Mouse (Mus musculus) left cerebral cortex, postnatal 10 days (tissue): ENCODE results near the gene Atp5j2. TPM values are rescaled to one million over a fixed set of nuclear protein-coding genes. Genes with fewer than 3 reads are reported as not detected.
A peak's percentile ranks its signal among the peaks of the same experiment; 100 is the strongest.
"Not testable (repeated sequence)": the region's sequence is repeated elsewhere in the genome, so short reads cannot be mapped to it uniquely, and the experiment has no call there.

Experiments used
- DNase-seq, 2 experiments: peaks; one replicate each; pipeline ENCODE4 v3.0.0; 2021 to 2022; ENCODE audit warnings: low spot score in 2 of 2, mixed read lengths in 1 of 2; ENCODE audit errors: extremely low spot score in 1 of 2
- intact Hi-C: fragments of 180-260 bp; cut with DNase I; formaldehyde crosslinking; loops from one replicate; pipeline ENCODE4 v1.15.1; 2025
- total RNA-seq, 2 experiments: library from RNA; stranded (reverse); gene quantifications; 2 replicates each; pipeline ENCODE4 v1.2.3; 2021

The Atp5j2 gene
- 100 to 1,000 TPM; 267 to 289 TPM for total RNA-seq

DNA sequence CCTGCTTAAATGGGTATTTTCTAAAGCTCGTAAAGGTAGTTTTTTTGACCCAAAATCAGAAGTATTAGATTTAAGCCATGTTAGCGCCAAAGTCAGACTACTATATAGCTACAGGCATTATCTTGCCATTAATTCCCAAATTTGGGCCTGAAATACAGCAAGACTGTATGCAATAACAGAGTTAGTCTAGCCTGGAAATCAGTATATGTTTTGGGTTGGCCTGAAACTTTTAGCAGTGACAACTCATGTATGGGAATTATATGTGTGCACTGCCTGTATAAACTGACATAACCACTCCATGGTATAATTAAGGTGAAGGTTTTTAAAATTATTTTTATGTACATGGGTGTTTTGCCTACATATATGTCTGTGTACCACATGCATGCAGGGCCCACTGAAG, at the start of gene Atp5j2:
Gene Atp5j2 (minus strand): TSS at position 101 of the 400 bp plus-strand sequence.
- no peak for DNase-seq
- intact Hi-C loops: no loop called here

GRCm38 (mm10) chr5:145234636-145235035, 42.8 kb upstream of the Atp5j2 start:
- no peak for DNase-seq
- intact Hi-C loops: loop anchor here (5.0 kb wide), 1 partner anchor 48 kb away; the partner anchor contains the start of gene Zscan25

GRCm38 (mm10) chr5:145231893-145232411, 40.1 kb upstream of the Atp5j2 start:
- DNase-seq: peak; percentile 7 to 59
- intact Hi-C loops: no loop called here

DNA sequence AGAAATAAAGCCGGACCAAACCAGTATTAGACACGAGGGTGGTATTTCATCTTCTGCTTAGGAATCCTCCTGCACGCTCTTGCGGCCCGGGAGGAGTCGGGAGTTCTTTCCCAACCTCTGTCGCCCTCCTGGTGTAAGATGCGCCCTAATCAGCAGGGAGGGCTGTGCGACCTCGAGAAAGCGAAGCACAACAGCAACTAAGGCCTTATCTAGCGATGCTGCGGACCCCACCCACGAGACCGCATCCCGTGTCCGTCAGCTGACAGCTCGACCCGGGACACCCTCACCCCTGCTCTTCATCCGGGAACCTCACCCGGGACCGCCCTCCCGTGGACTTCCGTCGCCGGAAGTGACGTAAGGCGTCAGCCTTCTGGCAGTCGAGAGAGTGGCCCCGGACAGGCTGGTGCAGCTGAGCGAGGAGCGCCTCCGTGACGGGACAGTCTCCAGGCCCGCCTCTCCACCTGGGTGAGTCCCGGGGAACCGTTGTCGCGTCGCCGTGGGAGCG, 39.6 kb upstream of the Atp5j2 start, which contains the start of gene Zfp655:
Gene Zfp655 (plus strand): TSS at position 349 of the 505 bp plus-strand sequence.
- DNase-seq: peak; percentile 97 to 98
- intact Hi-C loops: no loop called here

DNA sequence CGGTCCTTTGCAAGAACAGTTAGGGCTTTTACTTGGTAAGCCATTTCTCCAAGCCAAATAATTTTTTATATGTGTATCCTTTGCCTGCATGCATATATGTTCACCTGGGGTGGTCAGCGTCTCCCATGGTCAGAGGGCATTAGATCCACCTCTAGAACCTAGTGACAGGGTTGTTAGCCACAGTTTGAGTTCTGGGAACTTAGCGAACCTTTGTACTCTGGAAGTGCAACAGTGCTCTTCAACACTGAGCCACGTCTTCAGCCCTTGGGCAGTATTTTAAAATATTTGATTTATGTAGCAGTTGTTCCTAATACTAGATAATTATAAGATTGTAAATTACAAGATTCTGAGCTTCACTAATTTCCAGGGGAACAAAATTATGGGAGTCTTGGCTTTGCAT, 38.8 kb upstream of the Atp5j2 start:
- intact Hi-C loops: no loop called here
- no peak for DNase-seq

DNA sequence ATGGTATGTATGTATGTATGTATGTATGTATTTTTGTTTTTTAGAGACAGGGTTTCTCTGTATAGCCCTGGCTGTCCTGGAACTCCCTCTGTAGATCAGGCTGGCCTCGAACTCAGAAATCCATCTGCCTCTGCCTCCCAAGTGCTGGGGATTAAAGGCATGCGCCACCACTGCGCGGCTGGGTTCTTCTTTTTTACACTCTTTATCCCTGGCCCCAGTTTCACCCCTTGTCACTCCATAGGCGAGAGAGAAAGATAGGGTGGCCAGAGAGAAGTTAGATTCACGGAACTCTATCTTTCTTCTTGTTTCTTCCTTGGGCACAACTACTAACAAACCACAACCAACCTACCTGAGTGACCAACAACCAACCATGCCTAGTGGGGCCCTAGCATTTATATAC, 37.4 kb upstream of the Atp5j2 start:
- DNase-seq, intact Hi-C loops: not testable (repeated sequence)

GRCm38 (mm10) chr5:145226453-145226852, 34.6 kb upstream of the Atp5j2 start:
- DNase-seq: no peak
- intact Hi-C loops: no loop called here

DNA sequence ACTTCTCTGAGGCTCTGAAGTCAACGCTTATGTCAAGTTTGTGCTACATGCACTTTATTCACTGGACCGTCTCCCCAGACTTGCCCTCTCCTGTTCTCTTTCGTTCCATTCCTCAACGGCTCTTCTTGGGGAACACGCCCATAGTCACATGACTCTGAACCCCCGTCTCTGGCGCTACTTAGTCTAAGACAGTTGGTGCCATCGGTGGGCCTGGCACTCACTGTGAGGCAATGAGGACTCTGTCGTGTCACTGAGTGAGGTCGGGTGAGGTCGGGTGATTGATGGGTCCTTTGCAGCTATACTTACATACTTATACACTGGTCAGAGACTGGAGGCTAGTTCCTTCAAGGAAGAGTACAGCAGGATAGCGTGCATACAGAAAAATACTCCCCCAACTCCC, 31.5 kb upstream of the Atp5j2 start:
- intact Hi-C loops: no loop called here
- DNase-seq: no peak

- intact Hi-C loops: no loop called here
- no peak for DNase-seq
Observed at GRCm38 (mm10) chr5:145222840-145223239, 31.0 kb upstream of the Atp5j2 start.

GRCm38 (mm10) chr5:145219981-145220380, 28.1 kb upstream of the Atp5j2 start:
- DNase-seq: no peak
- intact Hi-C loops: no loop called here

DNA sequence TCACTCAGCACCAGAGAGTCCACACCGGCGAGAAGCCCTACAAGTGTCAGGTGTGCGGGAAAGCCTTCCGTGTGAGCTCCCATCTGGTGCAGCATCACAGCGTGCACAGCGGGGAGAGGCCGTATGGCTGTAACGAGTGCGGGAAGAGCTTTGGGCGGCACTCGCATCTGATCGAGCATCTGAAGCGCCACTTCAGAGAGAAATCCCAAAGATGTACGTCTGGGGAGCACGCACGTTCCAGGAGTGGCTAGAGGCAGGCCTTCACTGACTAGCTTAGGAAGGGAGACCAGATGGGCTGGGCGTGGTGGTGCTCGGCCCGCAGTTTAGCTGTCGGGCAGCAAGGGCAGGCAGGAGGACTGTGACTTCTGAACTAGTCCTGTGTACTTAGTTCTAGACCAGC, 26.8 kb upstream of the Atp5j2 start:
- intact Hi-C loops: no loop called here
- no peak for DNase-seq

- intact Hi-C loops: no loop called here
- no peak for DNase-seq
Observed at GRCm38 (mm10) chr5:145218206-145218605, 26.3 kb upstream of the Atp5j2 start.

GRCm38 (mm10) chr5:145217746-145218145, 25.9 kb upstream of the Atp5j2 start:
- intact Hi-C loops: no loop called here
- no peak for DNase-seq

GRCm38 (mm10) chr5:145214679-145215078, 22.8 kb upstream of the Atp5j2 start:
- no peak for DNase-seq
- intact Hi-C loops: no loop called here

DNA sequence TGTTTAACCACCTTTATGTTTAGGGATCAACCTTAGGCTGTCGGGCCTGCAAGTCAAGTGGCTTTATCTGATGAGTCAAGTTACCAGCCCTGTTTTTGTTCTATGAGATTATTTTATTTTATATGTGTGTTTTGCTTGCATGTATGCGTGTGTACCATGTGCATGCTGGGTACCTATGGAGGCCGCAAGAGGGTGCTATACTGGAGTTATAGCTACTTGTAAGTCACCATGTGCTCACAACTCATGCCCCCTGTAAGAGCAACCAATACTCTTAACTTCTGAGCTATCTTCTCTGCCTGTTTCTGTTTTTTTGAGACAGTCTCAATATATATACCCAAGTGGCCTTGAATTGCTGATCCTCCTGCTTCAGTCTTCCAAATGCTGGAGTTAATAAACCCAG, 21.6 kb upstream of the Atp5j2 start:
- intact Hi-C loops: no loop called here

GRCm38 (mm10) chr5:145212216-145212615, 20.4 kb upstream of the Atp5j2 start:
- intact Hi-C loops: no loop called here
- no peak for DNase-seq

More for the DNA sequence above, 21.6 kb upstream of the Atp5j2 start:
- no peak for DNase-seq

DNA sequence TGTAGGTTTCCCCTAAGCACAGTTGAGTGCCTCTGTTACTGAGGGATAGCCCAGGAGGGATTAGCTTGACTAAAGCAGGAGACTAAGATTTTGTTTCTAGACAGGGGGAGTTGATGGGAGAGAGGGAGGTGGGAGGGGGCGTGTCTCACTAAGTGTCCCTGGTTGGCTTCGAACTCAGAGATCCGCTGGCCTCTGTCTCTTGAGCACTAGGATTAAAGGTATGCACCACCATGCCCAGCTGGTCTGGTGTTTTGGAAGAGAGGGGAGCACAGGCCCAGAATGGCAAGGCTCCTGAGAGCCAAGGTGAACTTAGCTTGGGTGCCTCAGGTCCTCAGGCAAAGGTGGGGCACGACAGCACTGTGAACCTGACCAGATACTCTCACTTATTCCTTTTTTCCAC, 19.5 kb upstream of the Atp5j2 start:
- no peak for DNase-seq
- intact Hi-C loops: no loop called here

GRCm38 (mm10) chr5:145208391-145208790, 16.5 kb upstream of the Atp5j2 start:
- DNase-seq, intact Hi-C loops: not testable (repeated sequence)

DNA sequence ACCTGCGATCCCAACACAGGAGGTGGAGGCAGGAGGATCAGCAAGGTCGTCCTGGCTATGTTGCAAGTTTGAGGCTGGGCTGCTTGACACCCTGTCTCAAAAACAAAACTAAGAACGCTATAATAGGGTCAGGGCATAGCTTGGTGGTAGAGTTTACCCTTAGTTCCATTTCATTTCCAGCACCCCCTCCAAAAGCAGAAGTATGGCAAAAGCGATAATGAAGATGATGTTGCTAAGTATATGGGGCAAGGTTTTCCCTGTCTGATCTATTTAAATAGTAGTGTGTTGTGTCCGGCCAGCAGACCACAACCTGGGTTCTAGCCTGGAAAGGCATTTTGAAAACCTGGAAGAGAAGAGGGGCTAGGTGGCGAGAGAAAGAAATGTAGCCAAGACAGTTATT, 16.1 kb upstream of the Atp5j2 start:
- intact Hi-C loops: no loop called here
- DNase-seq: no peak

GRCm38 (mm10) chr5:145207385-145207784, 15.5 kb upstream of the Atp5j2 start:
- intact Hi-C loops: no loop called here
- DNase-seq: no peak

DNA sequence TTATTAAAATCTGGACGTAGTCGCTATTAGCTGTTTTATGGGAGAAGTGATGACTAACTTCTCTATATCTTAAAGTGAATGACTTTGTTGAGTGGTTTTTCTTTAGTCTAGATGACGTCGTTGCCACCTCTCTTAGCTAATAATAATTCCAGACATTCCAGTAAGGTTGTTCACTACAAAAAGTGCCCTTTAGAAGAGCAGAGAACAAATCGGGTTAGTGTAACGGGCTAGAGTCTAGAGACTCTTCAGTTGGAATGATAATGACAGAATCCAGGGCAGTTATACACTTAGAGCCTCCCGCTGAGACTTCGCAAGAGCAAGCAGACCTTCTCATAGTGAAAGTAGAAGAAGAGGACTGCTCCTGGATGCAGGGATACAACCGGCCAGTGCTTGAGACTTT, 13.2 kb upstream of the Atp5j2 start:
- no peak for DNase-seq
- intact Hi-C loops: no loop called here
